Mouse (Mus musculus) CD4-positive naive resting alpha-beta T cell, adult 57 days (primary cell): ENCODE results near the gene Leap2. TPM values are rescaled to one million over a fixed set of nuclear protein-coding genes. Genes with fewer than 3 reads are reported as not detected.

Experiments
- total RNA-seq: library from RNA; stranded (reverse); gene quantifications from one replicate; pipeline ENCODE4 v1.2.4, GENCODE M21; 2023

The Leap2 gene
- total RNA-seq: not detected

GRCm38 (mm10) chr11:53423036-53423435 lies at the start of gene Leap2:
Leap2 (minus strand) TSS chr11:53423170.

GRCm38 (mm10) chr11:53469968-53470695 lies 47.2 kb upstream of the Leap2 start, which contains the start of gene Gm9837:
Gm9837 (minus strand) TSS chr11:53470479.

GRCm38 (mm10) chr11:53456474-53457371 lies 33.8 kb upstream of the Leap2 start, which contains the start of the genes Gm10447 and Shroom1:
Gm10447 (minus strand) TSS chr11:53457110.
Shroom1 (plus strand) TSS chr11:53457205.

GRCm38 (mm10) chr11:53430670-53431346 lies 7.8 kb upstream of the Leap2 start, which contains the start of the genes Uqcrq and Gdf9:
Uqcrq (minus strand) TSS chr11:53430831.
Gdf9 (plus strand) TSS chr11:53431023.

Other genes starting within 250 kb of the Leap2 start
- 105 TPM for gene Hspa4, start 122.7 kb downstream of the Leap2 start, total RNA-seq
- gene Zcchc10, start 98.5 kb downstream of the Leap2 start, total RNA-seq: 22.1 TPM
- gene Aff4, start 72.3 kb downstream of the Leap2 start, total RNA-seq: 258 TPM
- 142 TPM for gene Uqcrq, start 7.7 kb upstream of the Leap2 start, total RNA-seq
- gene Gdf9, start 7.9 kb upstream of the Leap2 start, total RNA-seq: not detected
- not detected for gene Gm10447, start 33.9 kb upstream of the Leap2 start, total RNA-seq
- gene Shroom1, start 34.0 kb upstream of the Leap2 start, total RNA-seq: not detected
- gene Gm9837, start 47.3 kb upstream of the Leap2 start, total RNA-seq: not detected
- not detected for gene Gm9945, start 57.0 kb upstream of the Leap2 start, total RNA-seq
- not detected for gene Sowaha, start 57.1 kb upstream of the Leap2 start, total RNA-seq
- 1.2 TPM for gene Sept8, start 96.1 kb upstream of the Leap2 start, total RNA-seq
- gene Kif3a, start 144.2 kb upstream of the Leap2 start, total RNA-seq: 8.2 TPM
- not detected for gene Il4, start 195.5 kb upstream of the Leap2 start, total RNA-seq
- gene Il13, start 211.5 kb upstream of the Leap2 start, total RNA-seq: not detected